Mouse (Mus musculus): ENCODE measurements at regions not wholly inside any gene's neighbourhood (a gene's known extent, or its start where the extent isn't known, plus 50 kb on each side); places are given as distances from the start of the nearest gene placed in this dataset.
A peak's percentile ranks its signal among the peaks of the same experiment; 100 is the strongest.
"Not testable (repeated sequence)": the region's sequence is repeated elsewhere in the genome, so short reads cannot be mapped to it uniquely, and the experiment has no call there.

DNA sequence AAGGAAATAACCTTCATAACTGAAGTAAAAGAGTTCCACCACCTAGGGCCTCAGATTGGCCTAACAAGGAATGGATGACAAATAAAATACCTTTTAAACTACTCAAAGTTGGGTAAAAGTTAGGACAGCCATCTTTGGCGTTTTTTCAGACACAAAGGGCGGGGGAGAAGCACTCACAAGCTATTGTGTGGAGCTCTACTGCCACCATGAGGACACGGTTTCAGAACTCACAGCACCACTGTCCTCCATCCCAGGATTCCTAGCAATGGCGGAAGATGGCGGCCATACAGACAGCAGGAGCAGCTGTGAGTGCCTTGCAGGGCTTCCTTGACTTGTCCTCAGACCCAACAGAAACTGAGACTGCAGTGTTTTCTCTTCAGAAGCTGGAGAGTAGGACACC, 138.0 kb upstream of the Olfr1324 start:
- H3K27ac ChIP-seq = no peak overlapping the region
- no peaks in the 10 kb centered on the region for H3K9me3 ChIP-seq (replicated peaks)
- ATAC-seq (ENCODE audit: low FRiP score) = no peak
- H3K4me2 ChIP-seq (replicated peaks) = no peak overlapping the region
- H3K27me3 ChIP-seq = no peaks in the 10 kb centered on the region
- H3K4me3 ChIP-seq = no peak overlapping the region
- H3K36me3 ChIP-seq = peaks cover 15% of the 10 kb centered on the region
- WGBS = 62% methylated on average over 5 of the region's 5 CpGs
- H3K9ac ChIP-seq = no peak overlapping the region
- no peaks in the 10 kb centered on the region for H3K4me1 ChIP-seq

GRCm38 (mm10) chrX:50565031-50565430, 136.7 kb upstream of the Olfr1324 start:
- 86% methylated on average over 5 of the region's 5 CpGs for WGBS
- H3K4me2 ChIP-seq (replicated peaks); H3K27ac ChIP-seq; ATAC-seq (ENCODE audit: low FRiP score); H3K9ac ChIP-seq; H3K4me3 ChIP-seq; H3K27me3 ChIP-seq; H3K9me3 ChIP-seq (replicated peaks); H3K4me1 ChIP-seq: not testable (repeated sequence)
- H3K36me3 ChIP-seq = peaks cover 15% of the 10 kb centered on the region

GRCm38 (mm10) chrX:50560915-50561314, 132.6 kb upstream of the Olfr1324 start:
- H3K9ac ChIP-seq = no peak overlapping the region
- no peaks in the 10 kb centered on the region for H3K9me3 ChIP-seq (replicated peaks)
- H3K4me2 ChIP-seq (replicated peaks) = no peak overlapping the region
- no peaks in the 10 kb centered on the region for H3K4me1 ChIP-seq
- 50% methylated on average over 2 of the region's 2 CpGs for WGBS
- ATAC-seq (ENCODE audit: low FRiP score) = no peak
- H3K4me3 ChIP-seq = no peak overlapping the region
- H3K27ac ChIP-seq = no peak overlapping the region
- H3K36me3 ChIP-seq = 0 out of 2 replicates have a peak, but pooled peaks cover 4% of the 10 kb centered on the region
- no peaks in the 10 kb centered on the region for H3K27me3 ChIP-seq

DNA sequence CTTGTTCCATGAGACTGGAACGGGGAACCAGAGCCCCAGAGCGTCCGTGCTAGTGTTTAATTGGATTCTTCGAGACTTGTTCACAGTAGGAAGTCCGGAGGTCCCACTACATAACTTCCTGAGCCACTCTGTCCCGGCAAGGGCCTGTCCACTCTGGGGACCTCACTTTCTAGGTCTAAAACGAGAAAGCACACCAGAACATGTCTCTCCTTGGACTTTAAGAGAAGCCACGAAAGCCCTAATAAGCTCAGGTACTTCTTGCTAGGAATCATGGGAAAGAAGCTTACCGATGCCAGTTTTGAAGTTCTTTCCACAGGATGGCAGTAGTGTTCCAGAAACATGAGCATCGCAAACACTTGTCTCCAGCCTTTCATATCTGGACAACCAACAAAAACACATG, 122.0 kb upstream of the Olfr1324 start:
- no peak overlapping the region for H3K9ac ChIP-seq
- H3K4me2 ChIP-seq (replicated peaks) = peak overlapping the region; percentile 38
- H3K27ac ChIP-seq = no peak overlapping the region
- no peaks in the 10 kb centered on the region for H3K36me3 ChIP-seq
- no peaks in the 10 kb centered on the region for H3K4me1 ChIP-seq
- no peaks in the 10 kb centered on the region for H3K9me3 ChIP-seq (replicated peaks)
- no peak for ATAC-seq (ENCODE audit: low FRiP score)
- no peaks in the 10 kb centered on the region for H3K27me3 ChIP-seq
- H3K4me3 ChIP-seq = peak overlapping the region; percentile 32
- 56% methylated on average over 10 of the region's 10 CpGs for WGBS

DNA sequence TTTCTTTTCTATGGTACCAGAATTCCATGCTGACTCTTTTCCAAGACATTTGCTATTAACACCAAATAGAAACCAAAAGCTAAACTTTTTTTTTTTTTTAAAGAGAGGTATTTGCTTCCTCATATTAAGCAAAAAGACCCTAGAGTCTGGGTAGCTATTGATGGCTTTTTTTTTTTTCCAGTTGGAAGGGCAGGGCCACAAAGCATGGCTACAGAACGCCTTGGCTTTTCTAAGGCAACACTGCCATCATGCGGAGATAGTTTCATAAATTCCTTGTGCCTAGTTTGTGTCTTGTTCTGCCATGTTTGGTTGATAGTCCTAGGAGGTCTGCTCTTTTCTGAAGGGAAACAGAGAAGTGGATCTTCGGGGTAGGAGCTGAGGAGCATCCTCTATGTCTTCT, 121.4 kb upstream of the Olfr1324 start:
- no peaks in the 10 kb centered on the region for H3K27me3 ChIP-seq
- H3K4me1 ChIP-seq = no peaks in the 10 kb centered on the region
- H3K36me3 ChIP-seq = no peaks in the 10 kb centered on the region
- peak overlapping the region; percentile 32 for H3K4me3 ChIP-seq
- H3K27ac ChIP-seq = no peak overlapping the region
- no peaks in the 10 kb centered on the region for H3K9me3 ChIP-seq (replicated peaks)
- ATAC-seq (ENCODE audit: low FRiP score) = no peak
- no peak overlapping the region for H3K9ac ChIP-seq
- H3K4me2 ChIP-seq (replicated peaks) = peak overlapping the region; percentile 38
- 44% methylated on average over 3 of the region's 3 CpGs for WGBS

DNA sequence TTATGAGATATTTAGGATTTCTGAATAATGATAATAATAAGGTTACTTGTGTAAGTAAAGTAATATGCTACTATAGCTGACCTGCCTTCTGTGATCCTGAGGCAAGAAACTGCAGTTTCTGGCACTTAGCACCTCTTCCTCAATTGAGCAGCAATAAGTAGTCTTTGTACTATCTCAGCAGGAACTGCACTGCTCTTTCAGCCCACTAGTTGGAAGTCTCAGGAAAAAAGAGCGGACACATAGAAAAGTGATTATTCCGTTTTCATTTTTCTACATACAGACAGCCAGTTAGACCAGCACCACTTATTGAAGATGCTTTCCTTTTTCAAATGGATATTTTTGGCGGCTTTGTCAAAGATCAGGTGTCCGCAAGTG, 109.5 kb upstream of the Olfr1324 start:
- H3K4me1 ChIP-seq; H3K36me3 ChIP-seq; ATAC-seq (ENCODE audit: low FRiP score); H3K9me3 ChIP-seq (replicated peaks); H3K9ac ChIP-seq; H3K27ac ChIP-seq; H3K27me3 ChIP-seq: not testable (repeated sequence)
- Histone ChIP-seq H3K4me2 (replicated peaks) (peak overlapping the region; percentile 31; the same call in 1 of the 2 replicates), H3K4me3 (peak overlapping the region; percentile 30)
- WGBS = 69% methylated on average over 4 of the region's 4 CpGs

DNA sequence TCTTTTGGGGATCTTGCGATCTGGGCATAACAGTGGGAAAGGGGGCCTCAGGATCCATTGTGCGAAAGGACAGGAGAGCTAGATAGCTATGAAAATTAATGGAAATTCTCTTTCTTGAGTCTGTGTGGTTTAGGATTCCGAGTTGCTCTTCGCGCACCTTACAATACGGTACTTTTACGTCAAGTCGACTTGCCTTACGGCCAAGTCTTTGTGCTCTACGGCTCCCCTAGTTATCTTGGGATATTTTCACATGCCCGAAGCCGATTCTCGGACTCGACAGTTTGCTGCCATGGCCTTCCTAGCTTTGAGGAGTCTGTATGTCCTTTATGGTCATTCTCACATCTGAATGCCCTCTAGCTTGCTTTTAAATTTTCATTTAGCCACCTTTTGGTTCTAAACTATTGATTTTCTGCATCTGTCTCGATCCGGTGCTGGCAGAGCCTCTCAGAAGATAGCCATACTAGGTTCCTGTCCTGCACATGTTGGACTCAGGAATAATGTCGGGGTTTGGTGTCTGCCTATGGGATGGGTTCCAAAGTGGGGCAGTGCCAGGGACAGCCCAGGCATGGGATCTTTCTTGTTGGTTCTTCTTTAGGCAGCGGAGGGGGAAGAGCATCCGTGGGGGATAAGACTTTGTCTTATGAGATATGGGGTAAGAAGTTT, 109.0 kb upstream of the Olfr1324 start:
- H3K4me1 ChIP-seq = no peaks in the 10 kb centered on the region
- H3K9ac ChIP-seq = no peak overlapping the region
- H3K4me2 ChIP-seq (replicated peaks) = peak overlapping the region; percentile 34
- 49% methylated on average over 19 of the region's 19 CpGs for WGBS
- H3K27me3 ChIP-seq = no peaks in the 10 kb centered on the region
- H3K4me3 ChIP-seq = peak overlapping the region; percentile 30
- H3K9me3 ChIP-seq (replicated peaks) = no peaks in the 10 kb centered on the region
- peak; percentile 48; the same call in 1 of the 2 replicates for ATAC-seq (ENCODE audit: low FRiP score)
- H3K27ac ChIP-seq = no peak overlapping the region
- no peaks in the 10 kb centered on the region for H3K36me3 ChIP-seq

- Histone ChIP-seq H3K27me3 (no peaks in the 10 kb centered on the region), H3K4me1 (no peaks in the 10 kb centered on the region), H3K4me3 (no peak overlapping the region), H3K27ac (no peak overlapping the region), H3K9ac (no peak overlapping the region), H3K9me3 (replicated peaks) (no peaks in the 10 kb centered on the region), H3K4me2 (replicated peaks) (no peak overlapping the region), H3K36me3 (no peaks in the 10 kb centered on the region)
- no peak for ATAC-seq (ENCODE audit: low FRiP score)
- WGBS = 27% methylated on average over 3 of the region's 3 CpGs
Measured at GRCm38 (mm10) chrX:50504047-50504446, 75.7 kb upstream of the Olfr1324 start.

DNA sequence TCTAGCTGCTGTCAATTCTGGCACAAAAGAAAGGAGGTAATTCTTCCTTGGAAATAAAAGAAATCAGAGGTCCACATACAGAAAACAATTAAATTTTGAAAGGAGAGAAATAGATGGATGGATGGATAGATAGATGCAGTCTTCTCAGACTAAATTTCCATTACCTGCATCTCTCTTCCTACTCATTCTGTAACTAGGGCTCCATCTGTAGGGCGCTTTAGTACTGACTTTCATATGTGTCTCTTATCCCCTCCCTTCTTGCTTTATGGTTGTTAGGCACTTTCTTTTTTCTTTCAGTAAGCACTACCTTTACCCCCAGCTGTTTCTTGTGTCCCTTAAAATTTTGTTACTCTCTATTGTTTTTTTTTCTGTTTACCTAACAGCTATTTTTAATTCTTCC, 72.9 kb upstream of the Olfr1324 start:
- no peak for ATAC-seq (ENCODE audit: low FRiP score)
- H3K4me3 ChIP-seq = no peak overlapping the region
- H3K27ac ChIP-seq = no peak overlapping the region
- H3K27me3 ChIP-seq = no peaks in the 10 kb centered on the region
- no peaks in the 10 kb centered on the region for H3K9me3 ChIP-seq (replicated peaks)
- H3K36me3 ChIP-seq = no peaks in the 10 kb centered on the region
- no peak overlapping the region for H3K4me2 ChIP-seq (replicated peaks)
- WGBS = 40% methylated on average over 1 of the region's 1 CpGs
- no peaks in the 10 kb centered on the region for H3K4me1 ChIP-seq
- no peak overlapping the region for H3K9ac ChIP-seq

DNA sequence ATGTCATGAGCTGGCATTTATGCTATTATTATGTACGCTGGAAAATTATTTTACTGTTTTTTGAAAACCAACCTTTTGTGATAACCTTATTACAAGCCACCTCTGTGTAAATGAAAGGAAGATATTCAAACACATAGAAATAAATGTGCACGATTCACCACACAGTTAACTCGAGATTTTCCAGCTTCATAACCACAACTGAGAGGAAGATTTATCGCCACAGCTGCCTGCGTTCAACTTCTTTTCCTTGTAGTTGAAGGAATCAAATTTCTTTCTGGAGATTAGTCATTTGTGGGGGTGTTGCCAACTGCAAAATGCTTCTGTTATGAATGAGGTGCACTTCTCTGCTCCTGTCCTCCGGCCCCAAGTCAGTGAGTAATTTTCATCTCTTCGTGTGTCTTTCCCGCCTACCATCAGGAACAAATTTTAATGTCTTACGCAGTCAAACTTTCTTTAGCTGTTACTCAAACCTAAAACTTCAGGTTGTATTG, 62.2 kb upstream of the Olfr1324 start:
- H3K4me1 ChIP-seq; H3K36me3 ChIP-seq; H3K4me2 ChIP-seq (replicated peaks); H3K9ac ChIP-seq; H3K27me3 ChIP-seq; H3K9me3 ChIP-seq (replicated peaks); H3K4me3 ChIP-seq; H3K27ac ChIP-seq; ATAC-seq (ENCODE audit: low FRiP score): not testable (repeated sequence)
- 84% methylated on average over 9 of the region's 9 CpGs for WGBS
